Mouse (Mus musculus) midbrain, embryonic 16.5 days (tissue): Measurements from ENCODE around the gene Gltpd2. TPM values are rescaled to one million over a fixed set of nuclear protein-coding genes. Genes with fewer than 3 reads are reported as not detected.
"Not testable (repeated sequence)": the region's sequence is repeated elsewhere in the genome, so short reads cannot be mapped to it uniquely, and the experiment has no call there.

Experiments used
- ATAC-seq: fragments of 200-750 bp; cut with Nextera tagmentation; 2 replicates; pipeline ENCODE4 v1.8.0; 2017; ENCODE audit warnings: moderate TSS enrichment
- H3K27ac ChIP-seq: fragments of 300-500 bp; sonication (generic); 2 replicates; pipeline ENCODE4 v1.5.1; 2014; ENCODE audit warnings: mild to moderate bottlenecking, low read length, mixed read lengths
- H3K27me3 ChIP-seq: fragments of 300-500 bp; sonication (generic); 2 replicates; pipeline ENCODE4 v1.6.1; 2014; ENCODE audit warnings: low read depth, low read length, mixed read lengths; ENCODE audit not compliant: control insufficient read depth, insufficient read depth
- H3K36me3 ChIP-seq: fragments of 300-500 bp; sonication (generic); 2 replicates; pipeline ENCODE4 v1.6.1; 2014; ENCODE audit warnings: mild to moderate bottlenecking, low read length, moderate library complexity, mixed read lengths; ENCODE audit not compliant: control insufficient read depth, insufficient read depth
- H3K4me1 ChIP-seq: fragments of 300-500 bp; sonication (generic); 2 replicates; pipeline ENCODE4 v1.6.1; 2014; ENCODE audit warnings: mild to moderate bottlenecking, low read length, mixed read lengths; ENCODE audit not compliant: control insufficient read depth, insufficient read depth
- H3K4me2 ChIP-seq: fragments of 300-500 bp; sonication (generic); 2 replicates; pipeline ENCODE4 v1.6.1; 2014; ENCODE audit warnings: mild to moderate bottlenecking, low read length, mixed read lengths
- H3K4me3 ChIP-seq: fragments of 300-500 bp; sonication (generic); 2 replicates; pipeline ENCODE4 v1.5.1; 2014; ENCODE audit warnings: low read depth, mild to moderate bottlenecking, low read length, moderate library complexity, mixed read lengths
- H3K9ac ChIP-seq: fragments of 300-500 bp; sonication (generic); 2 replicates; pipeline ENCODE4 v1.6.1; 2014; ENCODE audit warnings: low read depth, low read length, mixed read lengths
- H3K9me3 ChIP-seq: fragments of 300-500 bp; sonication (generic); replicated peaks from 2 replicates; pipeline ENCODE4 v1.6.1; 2014; ENCODE audit warnings: mild to moderate bottlenecking, low read length, mixed read lengths; ENCODE audit not compliant: control insufficient read depth, poor library complexity, severe bottlenecking
- WGBS: fragments of 180-500 bp; shearing (Covaris S2); extraction: QIAGEN DNeasy Blood & Tissue Kit; methylation state at CpG from one replicate; pipeline ENCODE4 v1.1.7; 2014; 5-methylcytosine and 5-hydroxymethylcytosine counted together
- polyA plus RNA-seq: library from polyadenylated mRNA; unstranded; fragments of >200 nt; fragmentation: Nextera tagmentation; extraction: Ambion mirVana; gene quantifications from 2 replicates; pipeline ENCODE4 v1.2.1, GENCODE M21; 2015

Gene Gltpd2
- polyA plus RNA-seq, 1 experiment from 2014 or later = not detected

DNA sequence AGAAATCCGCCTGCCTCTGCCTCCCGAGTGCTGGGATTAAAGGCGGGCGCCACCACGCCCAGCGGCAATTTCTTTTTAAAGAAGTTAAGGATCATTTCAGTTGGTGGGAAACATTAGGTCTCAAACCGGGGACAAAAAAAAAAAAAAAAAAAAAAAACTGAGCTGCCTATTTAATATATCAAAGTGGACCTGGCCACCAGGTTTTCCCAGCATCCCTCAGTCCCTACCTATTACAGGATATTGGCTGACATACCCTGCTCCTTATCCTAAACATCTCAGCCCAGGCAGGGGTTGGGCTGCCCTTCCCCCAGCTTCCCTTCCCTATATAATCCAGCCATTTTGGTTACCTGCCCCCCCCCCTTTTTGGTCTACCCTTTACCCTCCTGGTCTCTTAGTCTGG, 7.2 kb upstream of the Gltpd2 start:
- WGBS = 94% methylated on average over 7 of the region's 7 CpGs
- H3K4me3 ChIP-seq = no peak overlapping the region
- H3K27ac ChIP-seq = no peak overlapping the region
- no peak overlapping the region for H3K4me2 ChIP-seq
- no peak overlapping the region for H3K9ac ChIP-seq
- no peaks in the 10 kb centered on the region for H3K27me3 ChIP-seq
- H3K9me3 ChIP-seq = no peaks in the 10 kb centered on the region
- peaks cover 6% of the 10 kb centered on the region; the same call in 1 of the 2 replicates for H3K4me1 ChIP-seq
- H3K36me3 ChIP-seq = no peaks in the 10 kb centered on the region
- ATAC-seq = no peak

DNA sequence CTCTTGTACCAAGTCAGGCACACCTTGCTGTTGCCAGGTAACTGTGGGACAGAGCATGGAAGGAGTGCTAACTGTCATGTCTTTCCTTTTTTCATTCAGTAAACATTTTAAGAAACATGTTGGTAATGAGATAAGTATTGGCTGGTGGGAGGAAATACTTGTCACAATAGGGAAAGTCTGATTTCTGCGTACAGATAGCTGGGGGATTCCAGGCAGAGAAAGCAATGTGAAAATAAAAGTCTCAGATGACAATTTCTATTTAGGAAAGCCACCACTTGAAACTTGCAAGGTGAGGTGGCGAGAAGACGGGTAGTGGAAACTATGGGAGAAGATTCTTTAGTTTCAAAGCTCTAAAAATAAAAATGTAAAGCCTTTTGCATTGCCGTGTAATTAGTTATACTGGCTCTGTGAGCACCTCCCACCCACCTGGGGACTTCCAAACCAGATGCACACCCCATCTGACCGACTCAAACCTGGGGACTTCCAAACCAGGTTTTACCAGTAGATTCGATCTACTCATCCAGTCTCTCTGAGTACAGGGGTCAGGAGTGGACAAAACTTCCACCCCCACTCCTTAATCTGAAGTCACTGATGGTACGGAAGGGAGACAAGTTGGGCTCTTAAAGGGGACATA, 6.2 kb upstream of the Gltpd2 start:
- no peak overlapping the region for H3K4me2 ChIP-seq
- peaks cover 6% of the 10 kb centered on the region; the same call in 1 of the 2 replicates for H3K4me1 ChIP-seq
- no peaks in the 10 kb centered on the region for H3K9me3 ChIP-seq
- H3K27ac ChIP-seq = no peak overlapping the region
- no peaks in the 10 kb centered on the region for H3K27me3 ChIP-seq
- 81% methylated on average over 7 of the region's 7 CpGs for WGBS
- H3K9ac ChIP-seq = no peak overlapping the region
- no peaks in the 10 kb centered on the region for H3K36me3 ChIP-seq
- no peak for ATAC-seq
- no peak overlapping the region for H3K4me3 ChIP-seq

DNA sequence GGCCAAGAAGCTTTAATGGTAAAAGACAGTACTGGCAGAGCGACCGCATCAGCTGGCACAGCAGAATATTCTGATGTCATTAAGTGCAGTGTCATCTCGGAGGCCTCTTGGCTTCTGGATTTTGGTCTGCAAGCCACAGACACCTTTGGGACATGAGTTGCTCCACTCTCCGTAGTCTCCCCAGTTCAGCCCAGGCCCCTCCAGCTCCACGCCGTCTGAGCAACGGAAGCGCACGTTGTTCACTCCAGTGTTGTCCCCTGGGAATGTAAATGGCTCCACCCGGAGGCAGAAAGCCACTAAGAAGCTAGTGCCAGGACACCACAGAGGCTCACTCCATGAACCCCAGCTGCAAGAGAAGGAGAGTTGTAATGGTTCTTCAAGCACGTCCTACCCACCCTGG, 5.5 kb upstream of the Gltpd2 start:
- H3K9ac ChIP-seq = no peak overlapping the region
- H3K4me3 ChIP-seq = no peak overlapping the region
- H3K27me3 ChIP-seq = no peaks in the 10 kb centered on the region
- no peaks in the 10 kb centered on the region for H3K36me3 ChIP-seq
- 53% methylated on average over 11 of the region's 11 CpGs for WGBS
- H3K4me1 ChIP-seq = peaks cover 6% of the 10 kb centered on the region; the same call in 1 of the 2 replicates
- H3K9me3 ChIP-seq = no peaks in the 10 kb centered on the region
- ATAC-seq = no peak
- no peak overlapping the region for H3K27ac ChIP-seq
- no peak overlapping the region for H3K4me2 ChIP-seq

DNA sequence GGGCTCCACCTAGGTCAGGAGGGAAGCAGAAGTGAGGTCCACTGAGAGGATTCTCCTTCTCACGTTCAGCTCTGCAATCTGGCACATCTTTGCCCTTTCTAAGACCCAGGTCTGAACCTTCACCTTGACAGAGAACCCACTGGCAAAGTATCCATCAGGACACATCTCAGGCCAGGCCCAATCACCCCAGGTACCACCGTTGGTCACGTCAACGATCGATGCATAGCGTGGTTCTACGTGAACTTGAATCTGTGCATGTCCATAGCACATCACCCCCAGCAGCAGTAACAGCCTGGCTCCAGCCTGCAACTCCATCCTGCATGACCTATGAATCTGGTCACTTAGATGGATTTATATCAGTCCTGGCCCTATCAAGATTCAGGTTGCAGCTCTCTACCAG, 4.7 kb upstream of the Gltpd2 start, which contains the start of gene Vmo1:
Vmo1 (minus strand) TSS at position 329 of the 400 bp plus-strand sequence.
- WGBS = 88% methylated on average over 7 of the region's 7 CpGs
- no peak for ATAC-seq
- no peak within 1 kb of the TSS for H3K9ac ChIP-seq

DNA sequence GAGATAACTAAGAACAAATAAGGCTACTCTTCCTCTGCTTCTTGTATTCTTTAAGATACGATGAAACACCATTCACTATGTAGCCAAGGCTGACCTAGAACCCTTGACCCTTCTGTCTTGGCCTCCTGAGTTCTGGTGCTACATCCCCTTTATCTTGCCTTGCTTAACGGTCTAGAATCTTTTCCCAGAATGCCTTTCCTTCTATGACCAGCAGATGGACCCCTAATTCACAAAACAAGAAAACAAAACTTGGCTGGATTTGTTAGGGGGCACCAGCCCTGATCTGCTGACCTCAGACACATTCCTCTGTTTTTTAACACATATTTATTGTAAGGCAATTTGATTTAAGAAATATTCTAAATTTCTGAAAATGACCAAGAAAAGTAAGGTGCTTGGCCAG, 2.6 kb upstream of the Gltpd2 start:
- H3K9me3 ChIP-seq = no peaks in the 10 kb centered on the region
- H3K4me3 ChIP-seq = no peak overlapping the region
- ATAC-seq = no peak
- no peak overlapping the region for H3K4me2 ChIP-seq
- no peaks in the 10 kb centered on the region for H3K27me3 ChIP-seq
- no peak overlapping the region for H3K27ac ChIP-seq
- WGBS = 31% methylated on average over 2 of the region's 2 CpGs
- H3K4me1 ChIP-seq = no peaks in the 10 kb centered on the region
- no peaks in the 10 kb centered on the region for H3K36me3 ChIP-seq
- H3K9ac ChIP-seq = no peak overlapping the region

More for the DNA sequence above, 4.7 kb upstream of the Gltpd2 start, which contains the start of gene Vmo1:
- no peak within 1 kb of the TSS for H3K4me3 ChIP-seq
- H3K4me2 ChIP-seq = no peak within 1 kb of the TSS
- H3K36me3 ChIP-seq = no peaks in the 10 kb centered on the region
- H3K9me3 ChIP-seq = no peaks in the 10 kb centered on the region
- H3K27me3 ChIP-seq = no peaks in the 10 kb centered on the region
- H3K27ac ChIP-seq = no peak within 1 kb of the TSS
- peaks cover 6% of the 10 kb centered on the region; the same call in 1 of the 2 replicates for H3K4me1 ChIP-seq

DNA sequence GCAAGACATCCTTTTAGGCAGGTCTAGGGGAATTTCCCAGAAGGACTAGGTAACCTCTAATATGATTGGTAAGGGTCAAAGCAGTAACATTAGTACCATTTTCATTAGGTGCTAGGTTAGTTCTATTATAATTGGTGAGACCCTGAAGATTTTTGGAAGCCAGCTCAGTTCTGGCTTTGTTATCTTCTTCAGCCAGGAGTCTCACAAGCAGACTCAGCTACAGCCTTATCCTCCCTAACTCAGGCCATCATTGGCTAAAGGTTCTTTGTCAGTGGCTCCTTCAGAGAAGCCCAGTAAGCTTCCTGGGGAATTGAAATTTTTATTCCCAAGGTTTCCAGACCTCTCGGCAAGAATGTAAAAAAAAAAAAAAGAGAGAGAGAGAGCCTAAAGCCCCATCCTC, 560 bp upstream of the Gltpd2 start:
- H3K9ac ChIP-seq = no peak overlapping the region
- no peaks in the 10 kb centered on the region for H3K36me3 ChIP-seq
- no peaks in the 10 kb centered on the region for H3K27me3 ChIP-seq
- no peak overlapping the region for H3K27ac ChIP-seq
- no peak for ATAC-seq
- H3K9me3 ChIP-seq = no peaks in the 10 kb centered on the region
- H3K4me3 ChIP-seq = no peak overlapping the region
- no peak overlapping the region for H3K4me2 ChIP-seq
- WGBS = 72% methylated on average over 1 of the region's 1 CpGs
- H3K4me1 ChIP-seq = no peaks in the 10 kb centered on the region

DNA sequence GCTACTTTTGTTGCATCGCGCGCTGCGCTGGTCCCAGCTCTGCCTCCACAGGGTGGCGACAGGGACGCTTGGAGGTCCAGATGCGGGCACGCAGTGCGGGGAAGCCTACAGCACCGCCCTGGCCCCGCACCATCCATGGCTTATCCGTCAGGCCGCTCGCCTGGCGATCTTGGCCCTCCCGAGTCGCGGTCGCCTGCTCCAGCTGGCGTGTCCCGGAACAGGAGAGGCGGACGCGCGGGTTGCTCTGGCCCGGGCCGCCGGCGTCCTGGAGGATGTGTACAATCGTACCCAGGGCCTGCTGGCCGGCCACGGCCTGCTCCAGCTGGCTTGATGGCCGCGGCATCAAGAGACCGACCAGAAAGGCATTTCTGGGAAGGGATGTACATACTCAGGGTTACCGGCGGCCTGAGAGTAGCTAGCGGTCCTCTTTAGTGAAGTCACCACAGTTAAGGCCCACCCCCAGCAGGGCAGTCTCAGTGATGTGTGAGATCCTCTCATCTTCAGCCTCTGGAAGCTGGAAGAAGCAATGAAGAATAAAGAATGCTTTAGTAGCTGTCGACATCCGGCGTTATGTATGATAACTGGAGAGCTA, 1.3 kb downstream of the Gltpd2 start:
- 13% methylated on average over 41 of the region's 41 CpGs for WGBS
- peak; percentile 58; the same call in 1 of the 2 replicates for ATAC-seq
- peak overlapping the region; percentile 22 for H3K4me3 ChIP-seq

DNA sequence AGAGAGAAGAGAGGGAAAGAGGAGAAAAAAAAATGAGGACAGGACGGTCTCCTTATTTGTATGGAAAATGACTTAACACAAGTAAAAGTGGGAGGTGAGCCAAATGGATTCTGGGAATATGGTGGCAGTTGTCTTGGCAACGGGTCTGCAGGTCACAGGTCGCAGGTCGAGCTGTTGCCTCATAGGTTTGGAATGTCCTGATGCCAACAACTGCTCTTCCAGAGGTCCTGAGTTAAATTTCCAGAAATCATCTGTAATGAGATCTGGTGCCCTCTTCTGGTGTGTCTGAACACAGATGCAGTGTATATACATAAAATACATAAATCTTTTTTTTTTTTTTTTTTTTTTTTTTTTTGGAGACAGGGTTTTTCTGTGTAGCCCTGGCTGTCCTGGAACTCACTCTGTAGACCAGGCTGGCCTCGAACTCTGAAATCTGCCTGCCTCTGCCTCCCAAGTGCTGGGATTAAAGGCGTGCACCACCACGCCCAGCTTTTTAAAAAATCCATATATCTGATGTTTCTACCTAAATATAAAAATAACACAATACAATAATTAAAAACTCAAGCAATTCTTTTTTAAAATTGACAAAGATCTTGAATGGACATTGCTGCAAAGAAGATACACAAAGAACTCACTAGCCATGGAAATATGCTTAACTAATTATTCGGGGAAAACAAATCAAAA, 4.5 kb downstream of the Gltpd2 start:
- WGBS = 89% methylated on average over 8 of the region's 8 CpGs
- not testable (repeated sequence) for H3K27me3 ChIP-seq, H3K27ac ChIP-seq, H3K9me3 ChIP-seq, ATAC-seq, H3K4me2 ChIP-seq, H3K4me3 ChIP-seq, H3K4me1 ChIP-seq, H3K9ac ChIP-seq
- H3K36me3 ChIP-seq = peaks cover 11% of the 10 kb centered on the region

More for the DNA sequence above, 1.3 kb downstream of the Gltpd2 start:
- no peaks in the 10 kb centered on the region for H3K9me3 ChIP-seq
- no peaks in the 10 kb centered on the region for H3K27me3 ChIP-seq
- no peaks in the 10 kb centered on the region for H3K4me1 ChIP-seq
- peak overlapping the region; percentile 62 for H3K9ac ChIP-seq
- H3K27ac ChIP-seq = peak overlapping the region; percentile 57; the same call in 1 of the 2 replicates
- peak overlapping the region; percentile 47 for H3K4me2 ChIP-seq
- H3K36me3 ChIP-seq = no peaks in the 10 kb centered on the region

DNA sequence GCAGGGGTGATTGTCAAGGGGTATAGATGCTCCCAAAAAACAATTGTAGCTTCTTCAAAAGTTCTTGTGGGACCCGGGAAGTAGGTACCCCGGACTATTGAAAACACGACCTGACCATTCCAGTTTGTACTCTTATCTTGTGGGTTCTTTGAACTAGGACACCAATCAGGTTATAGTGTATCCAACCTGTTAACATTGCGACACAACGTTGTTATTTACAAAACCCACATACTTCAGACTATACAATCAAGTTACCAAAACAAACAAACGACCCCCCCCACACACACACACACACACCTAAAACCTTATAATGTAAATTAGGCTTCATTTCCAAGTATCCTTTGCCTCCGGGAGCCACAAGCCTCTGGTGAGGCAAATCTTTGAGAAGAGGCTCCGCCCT, 5.8 kb downstream of the Gltpd2 start:
- peak; percentile 25; the same call in 1 of the 2 replicates for ATAC-seq
- H3K9ac ChIP-seq = peak overlapping the region; percentile 56
- H3K36me3 ChIP-seq = peaks cover 14% of the 10 kb centered on the region
- 6% methylated on average over 8 of the region's 8 CpGs for WGBS
- peak overlapping the region; percentile 53 for H3K4me2 ChIP-seq
- H3K9me3 ChIP-seq = no peaks in the 10 kb centered on the region
- no peak overlapping the region for H3K27ac ChIP-seq
- peaks cover 5% of the 10 kb centered on the region for H3K4me1 ChIP-seq
- H3K4me3 ChIP-seq = peak overlapping the region; percentile 59
- H3K27me3 ChIP-seq = no peaks in the 10 kb centered on the region
